Mouse (Mus musculus): ENCODE results near the gene Myo5c. TPM values are rescaled to one million over a fixed set of nuclear protein-coding genes. Genes with fewer than 3 reads are reported as not detected.
"Not testable (repeated sequence)": the region's sequence is repeated elsewhere in the genome, so short reads cannot be mapped to it uniquely, and the experiment has no call there.

Myo5c gene
- polyA plus RNA-seq, 1 experiment from 2014 or later = 38.3 TPM

GRCm38 (mm10) chr9:75238179-75238578, 6.4 kb downstream of the Myo5c start:
- Histone ChIP-seq H3K27me3 (ENCODE audit: control insufficient read depth, insufficient read depth, low read depth, low read length) (no peaks in the 10 kb centered on the region), H3K4me2 (ENCODE audit: low read depth, low read length) (no peak overlapping the region), H3K4me3 (ENCODE audit: low read length) (no peak overlapping the region), H3K9ac (ENCODE audit: low read length) (no peak overlapping the region), H3K36me3 (ENCODE audit: control insufficient read depth, insufficient read depth, low read length) (no peaks in the 10 kb centered on the region), H3K27ac (ENCODE audit: low read length) (no peak overlapping the region), H3K9me3 (ENCODE audit: control insufficient read depth, low read length) (no peaks in the 10 kb centered on the region), H3K4me1 (replicated peaks; ENCODE audit: control insufficient read depth, insufficient read depth, low read length) (peaks cover 10% of the 10 kb centered on the region)
- ATAC-seq (ENCODE audit: low read depth) = no peak
- WGBS = 76% methylated on average over 3 of the region's 3 CpGs

GRCm38 (mm10) chr9:75243052-75243451, 11.2 kb downstream of the Myo5c start:
- WGBS = 48% methylated on average over 6 of the region's 6 CpGs
- H3K4me3 ChIP-seq (ENCODE audit: low read length) = no peak overlapping the region
- no peaks in the 10 kb centered on the region for H3K27me3 ChIP-seq (ENCODE audit: control insufficient read depth, insufficient read depth, low read depth, low read length)
- no peak for ATAC-seq (ENCODE audit: low read depth)
- peaks cover 3% of the 10 kb centered on the region; the same call in 1 of the 2 replicates for H3K36me3 ChIP-seq (ENCODE audit: control insufficient read depth, insufficient read depth, low read length)
- H3K9me3 ChIP-seq (ENCODE audit: control insufficient read depth, low read length) = no peaks in the 10 kb centered on the region
- H3K4me2 ChIP-seq (ENCODE audit: low read depth, low read length) = no peak overlapping the region
- no peak overlapping the region for H3K9ac ChIP-seq (ENCODE audit: low read length)
- H3K4me1 ChIP-seq (replicated peaks; ENCODE audit: control insufficient read depth, insufficient read depth, low read length) = peaks cover 11% of the 10 kb centered on the region
- peak overlapping the region; percentile 58 for H3K27ac ChIP-seq (ENCODE audit: low read length)

GRCm38 (mm10) chr9:75243730-75244406, 12.0 kb downstream of the Myo5c start:
- H3K9me3 ChIP-seq (ENCODE audit: control insufficient read depth, low read length) = no peaks in the 10 kb centered on the region

GRCm38 (mm10) chr9:75244527-75244926, 12.7 kb downstream of the Myo5c start:
- Histone ChIP-seq H3K9me3 (ENCODE audit: control insufficient read depth, low read length) (no peaks in the 10 kb centered on the region), H3K4me2 (ENCODE audit: low read depth, low read length) (no peak overlapping the region), H3K4me3 (ENCODE audit: low read length) (no peak overlapping the region), H3K36me3 (ENCODE audit: control insufficient read depth, insufficient read depth, low read length) (peaks cover 5% of the 10 kb centered on the region; the same call in 1 of the 2 replicates), H3K27me3 (ENCODE audit: control insufficient read depth, insufficient read depth, low read depth, low read length) (no peaks in the 10 kb centered on the region), H3K27ac (ENCODE audit: low read length) (peak overlapping the region; percentile 51; the same call in 1 of the 2 replicates), H3K9ac (ENCODE audit: low read length) (no peak overlapping the region), H3K4me1 (replicated peaks; ENCODE audit: control insufficient read depth, insufficient read depth, low read length) (peaks cover 8% of the 10 kb centered on the region)
- ATAC-seq (ENCODE audit: low read depth) = no peak
- 56% methylated on average over 4 of the region's 4 CpGs for WGBS

More at GRCm38 (mm10) chr9:75243730-75244406, 12.0 kb downstream of the Myo5c start:
- peak; percentile 92 for ATAC-seq (ENCODE audit: low read depth)
- no peak overlapping the region for H3K4me2 ChIP-seq (ENCODE audit: low read depth, low read length)
- peak overlapping the region; percentile 58 for H3K27ac ChIP-seq (ENCODE audit: low read length)
- WGBS = 17% methylated on average over 5 of the region's 5 CpGs
- no peak overlapping the region for H3K9ac ChIP-seq (ENCODE audit: low read length)
- H3K4me1 ChIP-seq (replicated peaks; ENCODE audit: control insufficient read depth, insufficient read depth, low read length) = peaks cover 8% of the 10 kb centered on the region
- H3K4me3 ChIP-seq (ENCODE audit: low read length) = no peak overlapping the region
- H3K27me3 ChIP-seq (ENCODE audit: control insufficient read depth, insufficient read depth, low read depth, low read length) = no peaks in the 10 kb centered on the region
- peaks cover 3% of the 10 kb centered on the region; the same call in 1 of the 2 replicates for H3K36me3 ChIP-seq (ENCODE audit: control insufficient read depth, insufficient read depth, low read length)

GRCm38 (mm10) chr9:75246080-75246930, 14.5 kb downstream of the Myo5c start:
- Histone ChIP-seq H3K27me3 (ENCODE audit: control insufficient read depth, insufficient read depth, low read depth, low read length) (no peaks in the 10 kb centered on the region), H3K9me3 (ENCODE audit: control insufficient read depth, low read length) (no peaks in the 10 kb centered on the region), H3K4me3 (ENCODE audit: low read length) (no peak overlapping the region), H3K27ac (ENCODE audit: low read length) (no peak overlapping the region), H3K36me3 (ENCODE audit: control insufficient read depth, insufficient read depth, low read length) (peaks cover 5% of the 10 kb centered on the region; the same call in 1 of the 2 replicates), H3K4me1 (replicated peaks; ENCODE audit: control insufficient read depth, insufficient read depth, low read length) (peaks cover 8% of the 10 kb centered on the region), H3K9ac (ENCODE audit: low read length) (no peak overlapping the region), H3K4me2 (ENCODE audit: low read depth, low read length) (no peak overlapping the region)
- 88% methylated on average over 13 of the region's 13 CpGs for WGBS
- ATAC-seq (ENCODE audit: low read depth) = no peak

GRCm38 (mm10) chr9:75247870-75248269, 16.1 kb downstream of the Myo5c start:
- Histone ChIP-seq H3K4me1 (replicated peaks; ENCODE audit: control insufficient read depth, insufficient read depth, low read length) (peaks cover 7% of the 10 kb centered on the region), H3K4me2 (ENCODE audit: low read depth, low read length) (no peak overlapping the region), H3K36me3 (ENCODE audit: control insufficient read depth, insufficient read depth, low read length) (peaks cover 5% of the 10 kb centered on the region; the same call in 1 of the 2 replicates), H3K9me3 (ENCODE audit: control insufficient read depth, low read length) (no peaks in the 10 kb centered on the region), H3K9ac (ENCODE audit: low read length) (no peak overlapping the region), H3K4me3 (ENCODE audit: low read length) (no peak overlapping the region), H3K27me3 (ENCODE audit: control insufficient read depth, insufficient read depth, low read depth, low read length) (no peaks in the 10 kb centered on the region), H3K27ac (ENCODE audit: low read length) (no peak overlapping the region)
- WGBS = 87% methylated on average over 6 of the region's 6 CpGs
- no peak for ATAC-seq (ENCODE audit: low read depth)

GRCm38 (mm10) chr9:75248359-75248758, 16.5 kb downstream of the Myo5c start:
- Histone ChIP-seq H3K27ac (ENCODE audit: low read length) (no peak overlapping the region), H3K9ac (ENCODE audit: low read length) (no peak overlapping the region), H3K4me2 (ENCODE audit: low read depth, low read length) (no peak overlapping the region), H3K36me3 (ENCODE audit: control insufficient read depth, insufficient read depth, low read length) (peaks cover 5% of the 10 kb centered on the region; the same call in 1 of the 2 replicates), H3K4me1 (replicated peaks; ENCODE audit: control insufficient read depth, insufficient read depth, low read length) (peaks cover 4% of the 10 kb centered on the region; the same call in 1 of the 2 replicates), H3K9me3 (ENCODE audit: control insufficient read depth, low read length) (no peaks in the 10 kb centered on the region), H3K4me3 (ENCODE audit: low read length) (no peak overlapping the region), H3K27me3 (ENCODE audit: control insufficient read depth, insufficient read depth, low read depth, low read length) (no peaks in the 10 kb centered on the region)
- ATAC-seq (ENCODE audit: low read depth) = no peak
- WGBS = 66% methylated on average over 1 of the region's 1 CpGs

- ATAC-seq (ENCODE audit: low read depth) = no peak
- no peaks in the 10 kb centered on the region for H3K9me3 ChIP-seq (ENCODE audit: control insufficient read depth, low read length)
- H3K27ac ChIP-seq (ENCODE audit: low read length) = no peak overlapping the region
- no peak overlapping the region for H3K4me2 ChIP-seq (ENCODE audit: low read depth, low read length)
- no peak overlapping the region for H3K4me3 ChIP-seq (ENCODE audit: low read length)
- H3K9ac ChIP-seq (ENCODE audit: low read length) = no peak overlapping the region
- no peaks in the 10 kb centered on the region for H3K27me3 ChIP-seq (ENCODE audit: control insufficient read depth, insufficient read depth, low read depth, low read length)
- peaks cover 5% of the 10 kb centered on the region; the same call in 1 of the 2 replicates for H3K36me3 ChIP-seq (ENCODE audit: control insufficient read depth, insufficient read depth, low read length)
- H3K4me1 ChIP-seq (replicated peaks; ENCODE audit: control insufficient read depth, insufficient read depth, low read length) = peaks cover 4% of the 10 kb centered on the region; the same call in 1 of the 2 replicates
These were observed 17.1 kb downstream of the Myo5c start for GRCm38 (mm10) chr9:75248874-75249273.

- H3K4me1 ChIP-seq (replicated peaks; ENCODE audit: control insufficient read depth, insufficient read depth, low read length); H3K27me3 ChIP-seq (ENCODE audit: control insufficient read depth, insufficient read depth, low read depth, low read length); H3K9ac ChIP-seq (ENCODE audit: low read length); H3K9me3 ChIP-seq (ENCODE audit: control insufficient read depth, low read length); H3K27ac ChIP-seq (ENCODE audit: low read length); H3K36me3 ChIP-seq (ENCODE audit: control insufficient read depth, insufficient read depth, low read length); ATAC-seq (ENCODE audit: low read depth); H3K4me2 ChIP-seq (ENCODE audit: low read depth, low read length); H3K4me3 ChIP-seq (ENCODE audit: low read length): not testable (repeated sequence)
- WGBS = 59% methylated on average over 6 of the region's 6 CpGs
These were observed 21.3 kb downstream of the Myo5c start for GRCm38 (mm10) chr9:75253158-75253557.

Data from lung, embryonic 16.5 days (tissue).